Mouse (Mus musculus) E14TG2a.4 (cell line): Measurements from ENCODE around the gene Nog.

Experiments
- H3K27me3 ChIP-seq: 2 replicates; pipeline ENCODE4 v1.6.1; 2014; ENCODE audit warnings: low read length, control low read depth; ENCODE audit not compliant: insufficient read depth
- H3K36me3 ChIP-seq: 2 replicates; pipeline ENCODE4 v1.6.1; 2014; ENCODE audit warnings: low read length, control low read depth; ENCODE audit not compliant: insufficient read depth
- H3K4me1 ChIP-seq: replicated peaks from 2 replicates; pipeline ENCODE4 v1.6.1; 2014; ENCODE audit warnings: low read depth, low read length, control low read depth
- H3K4me3 ChIP-seq: replicated peaks from 2 replicates; pipeline ENCODE4 v1.5.1; 2014; ENCODE audit warnings: mild to moderate bottlenecking, low read length
- H3K9me3 ChIP-seq: 2 replicates; pipeline ENCODE4 v1.6.1; 2014; ENCODE audit warnings: low read length, control low read depth
- CTCF ChIP-seq: conservative IDR thresholded peaks from 2 replicates; pipeline ENCODE4 v1.5.1; 2014; ENCODE audit warnings: low read length
- NANOG ChIP-seq: IDR thresholded peaks from 2 replicates; pipeline ENCODE4 v1.6.1; 2014; ENCODE audit warnings: borderline replicate concordance, low read length, mixed read lengths
- POU5F1 ChIP-seq: IDR thresholded peaks from 2 replicates; pipeline ENCODE4 v1.6.1; 2014; ENCODE audit warnings: low read length, borderline replicate concordance

Gene Nog

GRCm38 (mm10) chr11:89253973-89254372 is 48.2 kb downstream of the Nog start:
- H3K36me3 ChIP-seq, result no peaks in the 10 kb centered on the region
- H3K9me3 ChIP-seq, result no peaks in the 10 kb centered on the region
- H3K4me3 ChIP-seq, result no peak overlapping the region
- no peak for TF ChIP-seq NANOG
- TF ChIP-seq POU5F1, result no peak
- TF ChIP-seq CTCF, result no peak
- H3K27me3 ChIP-seq, result peaks cover 14% of the 10 kb centered on the region
- H3K4me1 ChIP-seq, result no peaks in the 10 kb centered on the region
